Mouse (Mus musculus) mesoderm, embryonic 11.5 days (tissue): Measurements from ENCODE around the gene Pak1ip1.
"Not testable (repeated sequence)": the region's sequence is repeated elsewhere in the genome, so short reads cannot be mapped to it uniquely, and the experiment has no call there.

Source experiments
- DNase-seq: peaks from one replicate; pipeline ENCODE4 v3.0.0-alpha.2; 2012; ENCODE audit warnings: low read depth, low spot score

Pak1ip1 gene

GRCm38 (mm10) chr13:41000926-41001639 lies at the start of gene Pak1ip1:
Pak1ip1 (plus strand) TSS chr13:41001023.
- peak; percentile 93 for DNase-seq

GRCm38 (mm10) chr13:40951386-40951976 lies 49.3 kb upstream of the Pak1ip1 start:
- no peak for DNase-seq

- DNase-seq: no peak
Observed at GRCm38 (mm10) chr13:40953231-40953630, 47.6 kb upstream of the Pak1ip1 start.

GRCm38 (mm10) chr13:40955773-40956172 lies 45.0 kb upstream of the Pak1ip1 start:
- DNase-seq: no peak

- no peak for DNase-seq
Observed at GRCm38 (mm10) chr13:40967609-40968008, 33.2 kb upstream of the Pak1ip1 start.

- DNase-seq: no peak
Observed at GRCm38 (mm10) chr13:40968564-40968963, 32.3 kb upstream of the Pak1ip1 start.

- DNase-seq: no peak
Observed at GRCm38 (mm10) chr13:40969761-40970390, 30.9 kb upstream of the Pak1ip1 start.

- no peak for DNase-seq
Observed at GRCm38 (mm10) chr13:40971261-40971660, 29.6 kb upstream of the Pak1ip1 start.

GRCm38 (mm10) chr13:40971831-40972230 lies 29.0 kb upstream of the Pak1ip1 start:
- DNase-seq: no peak

GRCm38 (mm10) chr13:40972976-40973375 lies 27.8 kb upstream of the Pak1ip1 start:
- DNase-seq: no peak

- DNase-seq: peak; percentile 65
Observed at GRCm38 (mm10) chr13:40977609-40978008, 23.2 kb upstream of the Pak1ip1 start.

GRCm38 (mm10) chr13:40978652-40979051 lies 22.2 kb upstream of the Pak1ip1 start:
- DNase-seq: no peak

- no peak for DNase-seq
Observed at GRCm38 (mm10) chr13:40979321-40979720, 21.5 kb upstream of the Pak1ip1 start.

GRCm38 (mm10) chr13:40982759-40983158 lies 18.1 kb upstream of the Pak1ip1 start:
- DNase-seq: no peak

GRCm38 (mm10) chr13:40986081-40986480 lies 14.7 kb upstream of the Pak1ip1 start:
- no peak for DNase-seq

- not testable (repeated sequence) for DNase-seq
Observed at GRCm38 (mm10) chr13:40987608-40988303, 13.1 kb upstream of the Pak1ip1 start.

- DNase-seq: no peak
Observed at GRCm38 (mm10) chr13:40988418-40988817, 12.4 kb upstream of the Pak1ip1 start.

- no peak for DNase-seq
Observed at GRCm38 (mm10) chr13:40994487-40995263, 6.1 kb upstream of the Pak1ip1 start.

GRCm38 (mm10) chr13:40998537-40998936 lies 2.3 kb upstream of the Pak1ip1 start:
- DNase-seq: not testable (repeated sequence)

GRCm38 (mm10) chr13:41000140-41000925 lies 490 bp upstream of the Pak1ip1 start:
- no peak for DNase-seq

GRCm38 (mm10) chr13:41002001-41002400 lies 1.2 kb downstream of the Pak1ip1 start:
- no peak for DNase-seq
